Mouse (Mus musculus) kidney, postnatal 0 days (tissue): ENCODE data around the gene Macrod2. TPM values are rescaled to one million over a fixed set of nuclear protein-coding genes. Genes with fewer than 3 reads are reported as not detected.

Source experiments
- ATAC-seq: fragments of 200-750 bp; cut with Nextera tagmentation; replicated peaks from 2 replicates; pipeline ENCODE4 v1.8.0; 2017; ENCODE audit warnings: low read depth, moderate number of reproducible peaks, moderate TSS enrichment, moderate library complexity; ENCODE audit not compliant: low FRiP score
- DNase-seq: peaks from one replicate; pipeline ENCODE4 v3.0.0-alpha.2; 2016; ENCODE audit warnings: low spot score
- H3K27ac ChIP-seq: fragments of 300-500 bp; sonication (generic); 2 replicates; pipeline ENCODE4 v1.5.1; 2014; ENCODE audit warnings: mild to moderate bottlenecking
- H3K27me3 ChIP-seq: fragments of 300-500 bp; sonication (generic); 2 replicates; pipeline ENCODE4 v1.6.1; 2014; ENCODE audit warnings: low read length, mixed read lengths; ENCODE audit not compliant: insufficient read depth
- H3K36me3 ChIP-seq: fragments of 300-500 bp; sonication (generic); 2 replicates; pipeline ENCODE4 v1.6.1; 2014; ENCODE audit warnings: low read length, mixed read lengths; ENCODE audit not compliant: insufficient read depth
- H3K4me1 ChIP-seq: fragments of 300-500 bp; sonication (generic); replicated peaks from 2 replicates; pipeline ENCODE4 v1.6.1; 2014; ENCODE audit warnings: antibody characterized with exemption, low read length, mixed read lengths; ENCODE audit not compliant: insufficient read depth
- H3K4me2 ChIP-seq: fragments of 300-500 bp; sonication (generic); 2 replicates; pipeline ENCODE4 v1.6.1; 2014; ENCODE audit warnings: mild to moderate bottlenecking, low read length, moderate library complexity, mixed read lengths
- H3K4me3 ChIP-seq: fragments of 300-500 bp; sonication (generic); replicated peaks from 2 replicates; pipeline ENCODE4 v1.5.1; 2014; ENCODE audit warnings: low read depth, low read length
- H3K9ac ChIP-seq: fragments of 300-500 bp; sonication (generic); 2 replicates; pipeline ENCODE4 v1.6.1; 2014; ENCODE audit warnings: low read depth, low read length
- H3K9me3 ChIP-seq: fragments of 300-500 bp; sonication (generic); replicated peaks from 2 replicates; pipeline ENCODE4 v1.6.1; 2016; ENCODE audit warnings: low read length, inconsistent platforms, mixed read lengths
- CTCF ChIP-seq: IDR thresholded peaks from 2 replicates; pipeline ENCODE4 v1.5.1; 2016; ENCODE audit warnings: antibody characterized with exemption, low read depth, mild to moderate bottlenecking, moderate library complexity
- WGBS: fragments of 180-500 bp; shearing (Covaris S2); extraction: QIAGEN DNeasy Blood & Tissue Kit; methylation state at CpG from one replicate; pipeline ENCODE4 v1.1.7; 2014; 5-methylcytosine and 5-hydroxymethylcytosine counted together
- polyA plus RNA-seq: library from polyadenylated mRNA; unstranded; fragments of >200 nt; fragmentation: Nextera tagmentation; extraction: Ambion mirVana; gene quantifications from 2 replicates; pipeline ENCODE4 v1.2.1, GENCODE M21; 2015

The Macrod2 gene
- polyA plus RNA-seq, 1 experiment from 2014 or later: 28.6 TPM

- Histone ChIP-seq H3K27me3 (no peaks in the 10 kb centered on the region), H3K9ac (no peak overlapping the region), H3K27ac (no peak overlapping the region), H3K4me1 (no peaks in the 10 kb centered on the region), H3K9me3 (no peaks in the 10 kb centered on the region), H3K4me2 (no peak overlapping the region), H3K36me3 (no peaks in the 10 kb centered on the region), H3K4me3 (no peak overlapping the region)
- TF ChIP-seq CTCF: no peak
- DNase-seq (no peak), ATAC-seq (no peak)
- 78% methylated on average over 6 of the region's 6 CpGs for WGBS
These were observed 1518.8 kb downstream of the Macrod2 start for GRCm38 (mm10) chr2:141913894-141914293.

DNA sequence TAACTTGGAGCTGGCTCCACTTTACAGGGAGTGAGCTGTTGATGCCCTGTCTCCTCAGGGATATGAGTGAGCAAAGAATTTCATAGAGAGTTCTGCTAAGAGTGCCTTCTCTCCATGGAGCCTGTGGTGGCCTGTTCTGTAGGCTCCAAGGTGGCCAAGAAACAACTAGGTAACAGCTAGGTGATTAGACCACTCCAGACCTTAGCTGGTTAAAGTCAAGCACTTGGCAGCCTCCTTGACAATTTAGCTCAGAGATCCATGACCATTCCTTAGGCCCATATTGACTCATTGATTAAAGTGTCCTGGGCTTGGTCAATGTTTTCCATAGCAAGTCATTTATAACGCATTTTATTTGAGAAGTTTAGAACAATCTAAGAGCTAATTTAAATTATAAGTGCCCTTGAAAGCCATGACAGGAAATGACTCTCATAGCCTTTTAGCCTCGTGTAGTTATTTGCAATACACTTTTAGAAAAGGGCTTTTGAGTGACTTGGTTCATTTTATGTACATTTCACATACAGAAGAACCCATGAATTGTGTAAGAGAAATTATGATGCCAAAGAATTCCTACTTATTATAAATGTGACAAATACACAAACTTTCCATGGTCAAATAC is 1525.4 kb downstream of the Macrod2 start:
- DNase-seq (no peak), ATAC-seq (no peak)
- H3K4me2 ChIP-seq: no peak overlapping the region
- no peaks in the 10 kb centered on the region for H3K4me1 ChIP-seq
- 61% methylated on average over 2 of the region's 2 CpGs for WGBS
- no peak overlapping the region for H3K27ac ChIP-seq
- no peak overlapping the region for H3K4me3 ChIP-seq
- no peaks in the 10 kb centered on the region for H3K27me3 ChIP-seq
- no peaks in the 10 kb centered on the region for H3K9me3 ChIP-seq
- H3K36me3 ChIP-seq: no peaks in the 10 kb centered on the region
- no peak for TF ChIP-seq CTCF
- no peak overlapping the region for H3K9ac ChIP-seq

DNA sequence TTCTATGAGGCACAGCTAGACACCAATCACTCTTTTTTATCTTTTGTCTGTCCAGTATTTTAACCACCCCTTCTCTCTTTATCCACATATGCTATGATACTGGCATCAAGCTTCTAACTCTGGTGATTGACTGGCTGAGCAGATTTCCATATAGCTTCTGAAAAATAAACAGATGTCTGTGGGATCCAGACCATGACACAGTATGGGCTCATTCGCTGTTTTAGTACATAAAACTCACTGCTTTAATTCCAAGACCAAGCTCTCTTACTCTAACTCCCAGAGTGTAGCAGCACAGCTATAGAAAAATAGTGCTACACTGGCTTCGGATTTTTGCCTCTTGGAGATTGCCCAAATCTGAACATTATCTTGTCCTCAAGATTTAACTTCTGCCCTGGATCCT is 1540.0 kb downstream of the Macrod2 start:
- no peak for TF ChIP-seq CTCF
- Histone ChIP-seq H3K9ac (no peak overlapping the region), H3K4me2 (no peak overlapping the region), H3K4me1 (no peaks in the 10 kb centered on the region), H3K27me3 (no peaks in the 10 kb centered on the region), H3K4me3 (no peak overlapping the region), H3K36me3 (no peaks in the 10 kb centered on the region), H3K9me3 (no peaks in the 10 kb centered on the region), H3K27ac (no peak overlapping the region)
- ATAC-seq (no peak), DNase-seq (no peak)
- 77% methylated on average over 2 of the region's 2 CpGs for WGBS

DNA sequence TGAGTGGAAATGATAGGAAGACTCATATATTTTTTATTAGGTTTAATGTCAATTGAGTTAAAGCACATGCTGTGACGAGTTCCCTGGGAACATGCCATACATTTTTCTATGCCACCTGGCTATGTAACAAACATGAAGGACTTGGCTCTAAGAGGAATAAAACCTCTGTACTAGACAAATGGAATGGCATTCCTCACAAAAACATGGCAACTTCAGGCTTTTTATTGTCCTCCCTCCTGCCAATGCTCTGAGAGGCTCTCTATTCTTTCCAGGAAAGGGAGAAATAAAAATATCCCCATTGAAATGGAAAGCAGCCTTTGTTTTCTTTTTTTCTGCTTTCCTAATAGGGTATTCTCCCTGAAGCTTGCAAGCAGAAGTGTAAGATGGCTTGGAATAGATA is 1559.7 kb downstream of the Macrod2 start:
- no peak for DNase-seq
- H3K36me3 ChIP-seq: no peaks in the 10 kb centered on the region
- no peak overlapping the region for H3K4me3 ChIP-seq
- no peaks in the 10 kb centered on the region for H3K27me3 ChIP-seq
- no peaks in the 10 kb centered on the region for H3K4me1 ChIP-seq
- H3K4me2 ChIP-seq: no peak overlapping the region
- 80% methylated on average over 1 of the region's 1 CpGs for WGBS
- no peak overlapping the region for H3K9ac ChIP-seq
- no peak overlapping the region for H3K27ac ChIP-seq
- TF ChIP-seq CTCF: no peak
- ATAC-seq: no peak
- no peaks in the 10 kb centered on the region for H3K9me3 ChIP-seq

DNA sequence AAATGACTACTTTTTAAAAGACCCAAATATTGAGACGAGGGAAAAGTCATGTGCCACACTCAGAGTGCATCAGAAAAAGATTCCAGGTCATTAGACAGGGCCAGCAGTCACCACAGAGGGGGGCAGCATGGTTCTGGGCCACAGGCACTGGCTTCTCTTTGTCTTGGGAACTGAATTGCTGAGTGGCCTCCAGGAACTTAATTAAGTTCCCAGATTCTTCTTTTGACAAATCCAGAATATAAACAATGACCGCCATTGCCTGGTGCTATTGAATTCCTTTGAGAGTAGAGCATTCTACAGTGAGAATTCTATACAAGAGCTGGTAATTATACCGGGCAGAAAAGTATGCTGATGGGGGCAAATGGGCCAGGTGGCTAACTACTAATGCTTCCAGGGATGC is 1560.1 kb downstream of the Macrod2 start:
- ATAC-seq (no peak), DNase-seq (no peak)
- Histone ChIP-seq H3K9ac (no peak overlapping the region), H3K4me3 (no peak overlapping the region), H3K27me3 (no peaks in the 10 kb centered on the region), H3K27ac (no peak overlapping the region), H3K4me2 (no peak overlapping the region), H3K36me3 (no peaks in the 10 kb centered on the region), H3K4me1 (no peaks in the 10 kb centered on the region), H3K9me3 (no peaks in the 10 kb centered on the region)
- 29% methylated on average over 3 of the region's 3 CpGs for WGBS
- TF ChIP-seq CTCF: no peak

- Histone ChIP-seq H3K36me3 (no peaks in the 10 kb centered on the region), H3K4me2 (no peak overlapping the region), H3K4me1 (no peaks in the 10 kb centered on the region), H3K9me3 (no peaks in the 10 kb centered on the region), H3K27ac (no peak overlapping the region), H3K9ac (no peak overlapping the region), H3K27me3 (no peaks in the 10 kb centered on the region), H3K4me3 (no peak overlapping the region)
- ATAC-seq (no peak), DNase-seq (no peak)
- WGBS: 36% methylated on average over 1 of the region's 1 CpGs
- no peak for TF ChIP-seq CTCF
These were observed 1567.8 kb downstream of the Macrod2 start for GRCm38 (mm10) chr2:141962868-141963267.
